Mouse (Mus musculus) testis, postnatal 14 days (tissue): ENCODE measurements around the gene Nrd1.
A peak's percentile ranks its signal among the peaks of the same experiment; 100 is the strongest.

ENCODE experiments used
- DNase-seq: peaks from one replicate; pipeline ENCODE4 v3.0.0; 2021; ENCODE audit warnings: low spot score

The Nrd1 gene

GRCm38 (mm10) chr4:108999999-109000950 lies at the start of gene Nrd1:
Nrd1 (plus strand) TSS chr4:109000655.
- peak; percentile 99 for DNase-seq

GRCm38 (mm10) chr4:108951663-108952062 lies 48.8 kb upstream of the Nrd1 start:
- DNase-seq, result no peak

GRCm38 (mm10) chr4:108959696-108960095 lies 40.8 kb upstream of the Nrd1 start:
- no peak for DNase-seq

- no peak for DNase-seq
These were observed 39.6 kb upstream of the Nrd1 start for GRCm38 (mm10) chr4:108960619-108961460.

GRCm38 (mm10) chr4:108963017-108963416 lies 37.4 kb upstream of the Nrd1 start:
- DNase-seq, result no peak

- DNase-seq, result peak; percentile 65
These were observed 30.9 kb upstream of the Nrd1 start for GRCm38 (mm10) chr4:108969517-108969916.

- no peak for DNase-seq
These were observed 29.4 kb upstream of the Nrd1 start for GRCm38 (mm10) chr4:108971054-108971453.

GRCm38 (mm10) chr4:108976458-108977071 lies 23.9 kb upstream of the Nrd1 start:
- DNase-seq, result no peak

- no peak for DNase-seq
These were observed 13.5 kb upstream of the Nrd1 start for GRCm38 (mm10) chr4:108986833-108987472.

- no peak for DNase-seq
These were observed 13.0 kb upstream of the Nrd1 start for GRCm38 (mm10) chr4:108987473-108987842.

- DNase-seq, result no peak
These were observed 11.0 kb upstream of the Nrd1 start for GRCm38 (mm10) chr4:108989430-108989829.

GRCm38 (mm10) chr4:108990032-108990431 lies 10.4 kb upstream of the Nrd1 start:
- DNase-seq, result no peak

- no peak for DNase-seq
These were observed 9.9 kb upstream of the Nrd1 start for GRCm38 (mm10) chr4:108990571-108990970.

GRCm38 (mm10) chr4:108991811-108992210 lies 8.6 kb upstream of the Nrd1 start:
- DNase-seq, result no peak

GRCm38 (mm10) chr4:108992978-108993377 lies 7.5 kb upstream of the Nrd1 start:
- DNase-seq, result no peak

GRCm38 (mm10) chr4:109000961-109001360 lies 506 bp downstream of the Nrd1 start:
- no peak for DNase-seq

GRCm38 (mm10) chr4:109008046-109008445 lies 7.6 kb downstream of the Nrd1 start:
- DNase-seq, result no peak

- DNase-seq, result no peak
These were observed 13.6 kb downstream of the Nrd1 start for GRCm38 (mm10) chr4:109014091-109014490.

GRCm38 (mm10) chr4:109017441-109017840 lies 17.0 kb downstream of the Nrd1 start:
- DNase-seq, result no peak

- DNase-seq, result no peak
These were observed 18.8 kb downstream of the Nrd1 start for GRCm38 (mm10) chr4:109019301-109019700.

- DNase-seq, result no peak
These were observed 21.5 kb downstream of the Nrd1 start for GRCm38 (mm10) chr4:109021976-109022375.

- no peak for DNase-seq
These were observed 24.6 kb downstream of the Nrd1 start for GRCm38 (mm10) chr4:109025061-109025460.
